7 mouse cellular contexts compared by ENCODE assay signal in genomic region chr4:149806699-149807381, GRCm38 (mm10). TPM values are rescaled to one million over a fixed set of nuclear protein-coding genes. Genes with fewer than 3 reads are reported as not detected.
DNase-seq lines count a peak whose midpoint lies in the region; ATAC-seq lines count a peak whose summit lies in the region.

No protein-coding gene starts in this region.

- peaks cover 32% of the 10 kb centered on the region for H3K4me1 ChIP-seq in limb, embryonic 10.5 days
- H3K4me1 ChIP-seq in midbrain, embryonic 14.5 days (ENCODE audit: control insufficient read depth, insufficient read depth, low read length) = no peaks in the 10 kb centered on the region

- H3K9me3 ChIP-seq in limb, embryonic 10.5 days (replicated peaks) = no peaks in the 10 kb centered on the region
- H3K9me3 ChIP-seq in midbrain, embryonic 14.5 days (ENCODE audit: control insufficient read depth, low read length) = no peaks in the 10 kb centered on the region

- H3K36me3 ChIP-seq in limb, embryonic 10.5 days = no peaks in the 10 kb centered on the region
- H3K36me3 ChIP-seq in midbrain, embryonic 14.5 days (ENCODE audit: control insufficient read depth, insufficient read depth, low read length) = no peaks in the 10 kb centered on the region

- no peak overlapping the region for H3K9ac ChIP-seq in midbrain, embryonic 14.5 days (replicated peaks; ENCODE audit: low read length)

- WGBS in limb, embryonic 10.5 days = 57% methylated on average over 19 of the region's 19 CpGs
- 49% methylated on average over 19 of the region's 19 CpGs for WGBS in midbrain, embryonic 14.5 days

- peaks cover 36% of the 10 kb centered on the region for H3K27me3 ChIP-seq in limb, embryonic 10.5 days (ENCODE audit: low read depth, poor library complexity, severe bottlenecking)
- H3K27me3 ChIP-seq in midbrain, embryonic 14.5 days (ENCODE audit: control insufficient read depth, insufficient read depth, low read length) = peaks cover 11% of the 10 kb centered on the region; the same call in 1 of the 2 replicates

- H3K4me2 ChIP-seq in midbrain, embryonic 14.5 days (ENCODE audit: low read length) = no peak overlapping the region

- H3K27ac ChIP-seq in limb, embryonic 10.5 days = 0 out of 2 replicates have a peak overlapping the region, but pooled peaks have one; percentile 1
- no peak overlapping the region for H3K27ac ChIP-seq in midbrain, embryonic 14.5 days (replicated peaks; ENCODE audit: low read depth, low read length)

- ATAC-seq in midbrain, embryonic 14.5 days (ENCODE audit: low FRiP score, low TSS enrichment) = peak; percentile 24; the same call in 1 of the 2 replicates

- no peak overlapping the region for H3K4me3 ChIP-seq in limb, embryonic 10.5 days
- H3K4me3 ChIP-seq in midbrain, embryonic 14.5 days (replicated peaks; ENCODE audit: low read depth, low read length) = no peak overlapping the region

- peak; percentile 83 for DNase-seq in adrenal gland, adult 8-10 months
- DNase-seq in embryo, embryonic 11 days = peak; percentile 97
- DNase-seq in gastrocnemius, postnatal 25 days = peak; percentile 76
- DNase-seq in kidney, adult 11 months = peak; percentile 62
- peak; percentile 99 for DNase-seq in limb, embryonic 10.5 days (ENCODE audit: low spot score)
- DNase-seq in midbrain, embryonic 14.5 days = peak; percentile 98
- peak; percentile 74 for DNase-seq in spleen, adult 12 weeks (ENCODE audit: low spot score)

RNA-seq across cellular contexts. Expression of gene Slc25a33, which starts 32.8 kb away (rescaled TPM):
- total RNA-seq in adrenal gland, adult 8-10 months (2022) = 10 to 100 TPM; 22.2 to 24.2 (median 23.6) TPM
- 10 to 100 TPM; 10.4 TPM for total RNA-seq in gastrocnemius, postnatal 25 days (2021)
- 24.5 and 25.4 TPM in 2 replicates for polyA plus RNA-seq in limb, embryonic 10.5 days (2016; fragmentation: Nextera tagmentation; extraction: Ambion mirVana)
- 29.1 and 31.2 TPM in 2 replicates for polyA plus RNA-seq in midbrain, embryonic 14.5 days (2014; fragmentation: Nextera tagmentation; extraction: Ambion mirVana)
